Mouse (Mus musculus): Measurements from ENCODE around the gene Ptger3. TPM values are rescaled to one million over a fixed set of nuclear protein-coding genes. Genes with fewer than 3 reads are reported as not detected.

The Ptger3 gene
- polyA plus RNA-seq (2017; shearing (Covaris generic)), result 0.09 TPM

DNA sequence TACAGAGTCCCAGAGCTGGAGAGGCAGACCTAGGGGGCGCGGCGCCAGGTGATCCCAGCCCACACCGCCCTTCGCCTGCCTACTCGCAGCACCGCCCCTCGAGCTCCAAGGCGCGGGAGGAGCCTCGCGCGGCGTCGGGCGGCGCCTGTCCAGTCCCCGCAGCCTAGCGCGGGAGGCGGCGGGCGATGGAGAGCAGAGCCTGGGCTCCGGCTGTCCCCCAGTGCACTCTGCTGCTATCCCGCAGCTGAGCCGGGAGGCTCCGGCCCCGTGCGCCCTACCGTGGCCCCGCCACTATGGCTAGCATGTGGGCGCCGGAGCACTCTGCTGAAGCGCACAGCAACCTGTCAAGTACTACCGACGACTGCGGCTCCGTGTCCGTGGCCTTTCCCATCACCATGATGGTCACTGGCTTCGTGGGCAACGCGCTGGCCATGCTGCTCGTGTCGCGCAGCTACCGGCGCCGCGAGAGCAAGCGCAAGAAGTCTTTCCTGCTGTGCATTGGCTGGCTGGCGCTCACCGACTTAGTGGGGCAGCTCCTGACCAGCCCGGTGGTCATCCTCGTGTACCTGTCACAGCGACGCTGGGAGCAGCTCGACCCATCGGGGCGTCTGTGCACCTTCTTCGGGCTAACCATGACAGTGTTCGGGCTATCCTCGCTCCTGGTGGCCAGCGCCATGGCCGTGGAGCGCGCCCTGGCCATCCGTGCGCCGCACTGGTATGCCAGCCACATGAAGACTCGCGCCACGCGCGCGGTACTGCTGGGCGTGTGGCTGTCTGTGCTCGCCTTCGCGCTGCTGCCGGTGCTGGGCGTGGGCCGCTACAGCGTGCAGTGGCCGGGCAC is at the start of gene Ptger3:
Ptger3 (plus strand) TSS at position 168 of the 841 bp plus-strand sequence.

DNA sequence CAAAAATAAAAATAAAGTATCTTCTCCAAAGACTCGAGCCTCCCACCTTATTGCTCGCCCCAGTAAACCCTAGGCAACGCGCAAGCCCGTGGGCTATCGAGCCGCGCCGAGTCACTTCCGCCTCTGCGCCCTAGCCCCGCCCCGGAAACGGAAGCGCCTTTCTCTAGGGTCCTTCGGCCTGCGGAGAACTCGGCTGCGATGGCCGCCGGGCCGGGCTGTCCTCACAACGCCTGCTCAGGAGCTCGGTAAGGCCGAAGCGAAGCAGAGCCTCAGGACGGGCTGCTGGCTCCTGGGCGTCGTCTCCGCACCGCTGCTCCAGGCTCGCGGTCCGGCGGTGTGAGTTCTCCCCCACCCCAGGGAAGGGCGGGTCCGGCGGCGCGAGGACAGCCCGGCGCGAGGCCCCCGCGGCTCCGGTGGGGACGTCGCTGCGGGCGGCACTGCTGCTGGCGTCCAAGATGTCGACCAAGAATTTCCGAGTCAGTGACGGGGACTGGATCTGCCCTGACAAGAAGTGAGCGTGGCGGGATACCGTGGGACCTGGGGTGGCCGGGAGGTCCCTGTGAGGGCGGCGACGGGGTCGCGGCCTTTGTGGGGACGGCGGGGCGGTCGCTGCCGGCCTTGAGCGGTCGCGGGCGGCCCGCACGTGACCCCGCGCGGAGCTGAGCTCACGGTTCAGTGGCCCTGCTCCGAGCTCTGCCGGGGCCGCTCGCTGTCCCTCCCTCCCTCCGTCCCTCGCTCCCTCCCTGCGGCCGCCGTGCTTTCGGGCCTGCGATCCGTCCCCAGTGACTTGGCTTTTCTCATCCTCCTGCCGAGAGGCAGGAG is 32.5 kb upstream of the Ptger3 start, which contains the start of gene Zranb2:
Zranb2 (plus strand) TSS at position 197 of the 822 bp plus-strand sequence.

Other genes starting within 250 kb of the Ptger3 start
- gene Zranb2, start 32.7 kb upstream of the Ptger3 start, polyA plus RNA-seq (2017; shearing (Covaris generic)), result 84.2 TPM